Mouse (Mus musculus) liver, embryonic 14.5 days (tissue): ENCODE data around the gene Snx10.

Experiments
- CTCF ChIP-seq: IDR thresholded peaks from 2 replicates; pipeline ENCODE4 v1.5.1; 2016; ENCODE audit warnings: antibody characterized with exemption, low read depth, control low read depth
- EP300 ChIP-seq: IDR thresholded peaks from 2 replicates; pipeline ENCODE4 v1.6.1; 2016; ENCODE audit warnings: antibody characterized with exemption, low read depth

GRCm38 (mm10) chr6:51613661-51614060, 90.0 kb downstream of the Snx10 start:
- TF ChIP-seq CTCF (no peak), EP300 (no peak)
